Mouse (Mus musculus) C2C12 (cell line): ENCODE results near the gene Lrrc43. TPM values are rescaled to one million over a fixed set of nuclear protein-coding genes. Genes with fewer than 3 reads are reported as not detected.
"Not testable (repeated sequence)": the region's sequence is repeated elsewhere in the genome, so short reads cannot be mapped to it uniquely, and the experiment has no call there.

ENCODE experiments used
- H3K27me3 ChIP-seq: one replicate; pipeline ENCODE4 v1.6.1; 2011; ENCODE audit not compliant: control insufficient read depth, insufficient read depth, insufficient read length
- H3K36me3 ChIP-seq: one replicate; pipeline ENCODE4 v1.6.1; 2011; ENCODE audit not compliant: control insufficient read depth, insufficient read depth
- H3K4me3 ChIP-seq: one replicate; pipeline ENCODE4 v1.5.1; 2011; ENCODE audit warnings: mild to moderate bottlenecking, control low read depth; ENCODE audit not compliant: poor library complexity, insufficient read depth, severe bottlenecking
- H3K79me2 ChIP-seq: one replicate; pipeline ENCODE4 v1.6.1; 2011; ENCODE audit not compliant: control insufficient read depth, insufficient read depth
- H3K79me3 ChIP-seq: one replicate; pipeline ENCODE4 v1.6.1; 2011; ENCODE audit warnings: low read depth, control low read depth
- H3ac ChIP-seq: one replicate; pipeline ENCODE3; 2011; ENCODE audit warnings: low read depth; ENCODE audit not compliant: control insufficient read depth, insufficient read length
- CEBPB ChIP-seq: IDR thresholded peaks from one replicate; pipeline ENCODE4 v1.6.1; 2011; ENCODE audit warnings: low read depth, mild to moderate bottlenecking, control low read depth, moderate library complexity
- CTCF ChIP-seq: IDR thresholded peaks from one replicate; pipeline ENCODE4 v1.5.1; 2011; ENCODE audit not compliant: control insufficient read depth, insufficient read depth, insufficient read length
- FOSL1 ChIP-seq: IDR thresholded peaks from one replicate; pipeline ENCODE4 v1.8.0; 2011; ENCODE audit warnings: mild to moderate bottlenecking, low read length; ENCODE audit not compliant: poor library complexity, insufficient read depth, severe bottlenecking
- MAX ChIP-seq: IDR thresholded peaks from one replicate; pipeline ENCODE4 v1.6.1; 2011; ENCODE audit warnings: mild to moderate bottlenecking, control low read depth
- MYOD1 ChIP-seq: IDR thresholded peaks from one replicate; pipeline ENCODE4 v1.6.1; 2011; ENCODE audit warnings: low read depth; ENCODE audit not compliant: control insufficient read depth, insufficient read length
- MYOG ChIP-seq: IDR thresholded peaks from one replicate; pipeline ENCODE4 v1.6.1; 2011; ENCODE audit not compliant: control insufficient read depth, insufficient read length; ENCODE audit errors: extremely low read depth
- USF1 ChIP-seq: IDR thresholded peaks from one replicate; pipeline ENCODE4 v1.6.1; 2011; ENCODE audit warnings: low read depth, mild to moderate bottlenecking, control low read depth, moderate library complexity
- polyA plus RNA-seq: library from polyadenylated mRNA; unstranded; fragments of >200 nt; fragmentation: generic; extraction: Trizol; gene quantifications from one replicate; pipeline ENCODE4 v1.2.1, GENCODE M21; 2012; ENCODE audit warnings: missing spikeins

Gene Lrrc43
- polyA plus RNA-seq, 1 experiment: not detected

GRCm38 (mm10) chr5:123508921-123509320 is 19.8 kb downstream of the Lrrc43 start:
- no peaks in the 10 kb centered on the region for H3K79me2 ChIP-seq
- H3K36me3 ChIP-seq: no peaks in the 10 kb centered on the region
- TF ChIP-seq MYOD1 (no peak), USF1 (no peak), FOSL1 (no peak)
- H3K4me3 ChIP-seq: no peak overlapping the region
- no peaks in the 10 kb centered on the region for H3K79me3 ChIP-seq
- H3ac ChIP-seq: no peak overlapping the region
- peaks cover 7% of the 10 kb centered on the region for H3K27me3 ChIP-seq

GRCm38 (mm10) chr5:123510160-123510559 is 21.1 kb downstream of the Lrrc43 start, which contains the start of gene B3gnt4:
Gene B3gnt4, plus strand, starts transcription at chr5:123510460.
- Histone ChIP-seq H3K27me3 (peaks cover 6% of the 10 kb centered on the region), H3K4me3 (no peak within 1 kb of the TSS), H3K79me3 (no peaks in the 10 kb centered on the region), H3K79me2 (no peaks in the 10 kb centered on the region), H3K36me3 (no peaks in the 10 kb centered on the region), H3ac (no peak within 1 kb of the TSS)
- no peak for TF ChIP-seq FOSL1
- TF ChIP-seq MYOD1: no peak
- no peak for TF ChIP-seq MAX

GRCm38 (mm10) chr5:123511426-123511825 is 22.3 kb downstream of the Lrrc43 start:
- H3K36me3 ChIP-seq, H3K27me3 ChIP-seq, H3K4me3 ChIP-seq, H3ac ChIP-seq, H3K79me3 ChIP-seq, H3K79me2 ChIP-seq: not testable (repeated sequence)

- H3K36me3 ChIP-seq: peaks cover 3% of the 10 kb centered on the region
- no peak overlapping the region for H3ac ChIP-seq
- H3K79me3 ChIP-seq: no peaks in the 10 kb centered on the region
- TF ChIP-seq MAX: no peak
- TF ChIP-seq CTCF: no peak
- TF ChIP-seq USF1: no peak
- TF ChIP-seq CEBPB: no peak
- TF ChIP-seq FOSL1: no peak
- no peak for TF ChIP-seq MYOG
- TF ChIP-seq MYOD1: no peak
- H3K79me2 ChIP-seq: no peaks in the 10 kb centered on the region
- H3K27me3 ChIP-seq: peaks cover 5% of the 10 kb centered on the region
- H3K4me3 ChIP-seq: no peak overlapping the region
These were observed 23.0 kb downstream of the Lrrc43 start for GRCm38 (mm10) chr5:123512102-123512501.

GRCm38 (mm10) chr5:123514871-123515270 is 25.8 kb downstream of the Lrrc43 start:
- Histone ChIP-seq H3ac (no peak overlapping the region), H3K79me2 (no peaks in the 10 kb centered on the region), H3K36me3 (peaks cover 12% of the 10 kb centered on the region), H3K79me3 (no peaks in the 10 kb centered on the region), H3K4me3 (no peak overlapping the region), H3K27me3 (no peaks in the 10 kb centered on the region)
- TF ChIP-seq CTCF (no peak), FOSL1 (no peak), MYOD1 (no peak), USF1 (no peak), CEBPB (no peak), MAX (no peak), MYOG (no peak)

- Histone ChIP-seq H3K79me3 (peaks cover 6% of the 10 kb centered on the region), H3K79me2 (peaks cover 15% of the 10 kb centered on the region), H3K4me3 (no peak overlapping the region), H3ac (no peak overlapping the region), H3K36me3 (peaks cover 9% of the 10 kb centered on the region), H3K27me3 (no peaks in the 10 kb centered on the region)
- TF ChIP-seq CTCF (no peak), CEBPB (no peak), USF1 (no peak), FOSL1 (no peak), MYOD1 (no peak), MYOG (no peak), MAX (no peak)
These were observed 31.6 kb downstream of the Lrrc43 start for GRCm38 (mm10) chr5:123520666-123521065.
